Mouse (Mus musculus): Measurements from ENCODE around the gene Klhdc3. TPM values are rescaled to one million over a fixed set of nuclear protein-coding genes. Genes with fewer than 3 reads are reported as not detected.

Gene Klhdc3
- polyA plus RNA-seq, 1 experiment from 2014 or later, result 152 TPM

DNA sequence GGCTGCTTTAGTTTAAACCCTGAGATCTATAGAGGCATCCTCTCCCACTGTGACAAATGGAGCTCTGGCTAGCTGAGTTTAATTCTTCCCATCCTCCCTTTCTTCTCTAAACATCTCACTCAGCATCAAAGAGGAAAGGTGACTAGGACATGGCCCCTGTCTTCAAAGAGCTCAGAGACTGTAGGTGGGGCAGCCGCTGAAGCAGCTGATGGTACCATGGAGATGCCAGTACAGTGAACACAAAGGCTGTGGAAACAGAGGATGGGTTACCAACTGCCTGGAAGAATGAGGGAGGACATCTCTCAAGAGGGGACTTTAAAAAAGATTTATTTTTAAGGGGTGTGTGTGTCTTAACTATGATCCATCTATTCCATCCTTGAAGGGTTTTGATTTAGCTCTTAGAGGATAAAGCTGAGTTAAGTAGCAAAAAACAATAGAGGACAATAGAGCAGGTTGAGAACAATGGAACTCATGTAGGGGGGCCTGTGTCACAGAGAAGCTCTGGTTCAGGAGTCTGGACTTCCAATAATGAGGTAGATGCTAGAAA lies 13.9 kb upstream of the Klhdc3 start:
- Histone ChIP-seq H3K4me1 (peaks cover 14% of the 10 kb centered on the region; the same call in 1 of the 2 replicates), H3K27me3 (ENCODE audit: insufficient read depth, poor library complexity, severe bottlenecking) (no peaks in the 10 kb centered on the region), H3K4me3 (no peak overlapping the region), H3K36me3 (peaks cover 41% of the 10 kb centered on the region), H3K9me3 (no peaks in the 10 kb centered on the region), H3K27ac (no peak overlapping the region)
- no peak for DNase-seq (ENCODE audit: low spot score)
- 95% methylated on average over 1 of the region's 1 CpGs for WGBS

DNA sequence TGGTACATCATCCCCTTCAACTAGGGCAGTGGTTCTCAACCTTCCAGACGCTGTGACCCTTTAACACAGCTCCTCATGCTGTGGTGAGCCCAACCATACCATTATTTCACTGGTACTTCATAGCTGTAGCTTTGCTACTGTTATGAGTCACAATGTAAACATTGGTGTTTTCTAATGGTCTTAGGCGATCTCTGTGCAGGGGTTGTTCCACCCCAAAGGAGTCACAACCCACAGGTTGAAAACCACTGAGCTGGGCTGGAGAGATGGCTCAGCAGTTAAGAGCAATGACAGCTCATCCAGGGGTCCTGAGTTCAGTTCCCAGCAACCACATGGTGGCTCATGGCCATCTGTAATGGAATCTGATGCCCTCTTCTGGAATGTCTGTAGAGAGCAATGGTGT lies 10.7 kb upstream of the Klhdc3 start:
- H3K9me3 ChIP-seq, result no peaks in the 10 kb centered on the region
- no peaks in the 10 kb centered on the region for H3K27me3 ChIP-seq (ENCODE audit: insufficient read depth, poor library complexity, severe bottlenecking)
- 90% methylated on average over 2 of the region's 2 CpGs for WGBS
- no peak for DNase-seq (ENCODE audit: low spot score)
- H3K27ac ChIP-seq, result no peak overlapping the region
- H3K4me3 ChIP-seq, result no peak overlapping the region
- H3K4me1 ChIP-seq, result peaks cover 10% of the 10 kb centered on the region; the same call in 1 of the 2 replicates
- H3K36me3 ChIP-seq, result peaks cover 45% of the 10 kb centered on the region

DNA sequence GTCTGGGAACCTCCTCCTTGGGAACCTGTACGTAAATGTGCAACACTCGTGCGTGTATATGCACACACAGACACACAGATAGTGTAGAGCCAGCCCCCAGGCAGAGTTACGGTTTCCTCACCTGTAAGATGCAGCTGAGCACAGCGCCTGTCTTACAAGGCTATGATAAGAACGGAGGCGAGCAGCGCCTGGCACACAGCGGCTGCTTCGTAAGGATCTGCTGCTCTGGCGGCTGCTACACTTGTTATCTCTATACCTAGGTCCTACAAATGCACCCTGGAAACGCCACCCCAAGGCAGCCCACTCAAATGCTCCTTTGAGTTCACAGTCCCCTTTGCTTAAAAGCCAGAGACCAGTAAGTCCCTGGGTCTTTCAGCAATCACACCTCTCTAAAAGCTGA lies 10.0 kb upstream of the Klhdc3 start:
- Histone ChIP-seq H3K36me3 (peaks cover 47% of the 10 kb centered on the region), H3K9me3 (no peaks in the 10 kb centered on the region), H3K4me1 (peaks cover 6% of the 10 kb centered on the region; the same call in 1 of the 2 replicates), H3K4me3 (no peak overlapping the region), H3K27ac (no peak overlapping the region), H3K27me3 (ENCODE audit: insufficient read depth, poor library complexity, severe bottlenecking) (no peaks in the 10 kb centered on the region)
- 66% methylated on average over 12 of the region's 12 CpGs for WGBS
- no peak for DNase-seq (ENCODE audit: low spot score)

DNA sequence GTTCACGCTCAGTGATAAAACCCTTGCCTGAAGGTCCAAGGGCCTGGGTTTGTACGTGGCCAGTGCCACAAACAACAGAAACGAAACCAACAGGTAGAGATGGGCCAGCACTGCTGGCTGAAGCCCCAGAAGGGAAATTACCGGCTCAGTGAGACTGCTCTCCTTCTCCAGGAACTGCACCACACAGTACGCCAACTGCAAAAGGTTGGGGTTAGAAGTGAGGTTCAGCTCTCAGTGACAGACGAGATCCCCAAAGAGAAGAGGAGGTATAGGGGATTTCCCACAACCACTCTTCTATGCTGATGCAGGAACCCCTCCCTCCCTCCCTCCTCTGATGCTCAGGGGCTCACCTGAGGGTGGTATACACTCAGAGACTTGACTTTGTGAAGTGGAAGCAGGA lies 5.2 kb upstream of the Klhdc3 start:
- H3K4me1 ChIP-seq, result peaks cover 16% of the 10 kb centered on the region
- no peaks in the 10 kb centered on the region for H3K27me3 ChIP-seq (ENCODE audit: insufficient read depth, poor library complexity, severe bottlenecking)
- H3K27ac ChIP-seq, result no peak overlapping the region
- H3K4me3 ChIP-seq, result no peak overlapping the region
- no peaks in the 10 kb centered on the region for H3K9me3 ChIP-seq
- no peak for DNase-seq (ENCODE audit: low spot score)
- WGBS, result 90% methylated on average over 6 of the region's 6 CpGs
- H3K36me3 ChIP-seq, result peaks cover 66% of the 10 kb centered on the region

DNA sequence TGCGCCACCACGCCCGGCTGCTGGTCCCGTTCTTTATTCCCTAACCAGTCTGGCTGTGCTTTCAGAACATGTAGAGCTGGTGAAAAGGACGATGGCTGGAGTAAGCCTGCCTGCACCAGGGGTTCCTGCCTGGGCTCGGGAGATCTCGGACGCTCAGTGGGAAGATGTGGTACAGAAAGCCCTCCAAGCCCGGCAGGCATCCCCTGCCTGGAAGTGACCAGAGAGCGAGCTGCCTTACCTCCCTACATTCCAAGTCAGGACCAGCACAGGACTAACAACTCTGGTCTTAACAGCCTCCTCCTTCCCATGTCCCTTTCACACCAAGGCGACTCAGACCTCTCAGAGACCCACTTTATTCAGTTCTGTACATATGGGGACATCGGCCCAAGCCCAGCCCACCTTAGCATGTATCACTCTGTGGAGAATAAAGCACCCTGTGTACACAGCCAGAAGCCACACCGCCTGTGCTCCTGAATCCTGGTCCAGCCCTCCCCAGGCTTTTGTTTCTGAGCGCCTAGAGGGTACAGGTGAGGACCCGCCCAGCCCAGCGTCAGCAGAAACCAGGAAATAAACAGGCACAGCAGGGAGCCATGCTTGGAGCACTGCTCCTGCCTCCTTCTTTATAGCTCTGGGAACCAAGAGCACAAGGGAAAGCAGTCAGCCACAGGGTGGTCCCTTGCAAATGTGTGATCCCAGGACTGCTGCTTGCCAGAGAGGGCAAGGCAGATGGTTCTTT lies 2.1 kb upstream of the Klhdc3 start:
- WGBS, result 82% methylated on average over 16 of the region's 16 CpGs
- H3K36me3 ChIP-seq, result peaks cover 65% of the 10 kb centered on the region

DNA sequence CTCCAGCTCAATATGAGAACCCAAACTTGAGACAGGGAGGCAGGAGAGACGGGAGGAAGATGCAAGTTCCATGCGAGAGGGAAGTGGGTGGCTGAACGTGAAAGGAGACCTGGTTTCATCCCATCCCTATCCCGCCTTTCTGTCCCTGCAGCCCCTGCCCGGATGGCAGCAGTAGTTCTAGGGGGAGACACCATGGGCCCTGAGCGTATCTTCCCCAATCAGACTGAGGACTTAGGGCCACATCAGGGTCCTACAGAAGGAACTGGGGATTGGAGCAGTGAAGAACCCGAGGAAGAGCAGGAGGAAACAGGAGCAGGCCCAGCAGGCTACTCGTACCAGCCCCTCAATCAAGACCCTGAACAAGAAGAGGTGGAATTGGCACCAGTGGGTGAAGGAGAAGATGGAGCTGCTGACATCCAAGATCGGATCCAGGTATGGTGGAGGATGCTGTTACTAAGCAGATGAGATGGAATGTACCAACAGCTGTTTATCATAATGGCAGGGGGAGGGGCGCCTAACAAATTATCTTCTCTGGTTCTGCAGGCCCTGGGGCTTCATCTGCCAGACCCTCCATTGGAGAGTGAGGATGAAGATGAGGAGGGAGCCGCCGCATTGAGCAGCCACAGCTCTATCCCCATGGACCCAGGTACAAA lies 878 bp upstream of the Klhdc3 start:
- no peaks in the 10 kb centered on the region for H3K27me3 ChIP-seq (ENCODE audit: insufficient read depth, poor library complexity, severe bottlenecking)
- peak overlapping the region; percentile 87 for H3K27ac ChIP-seq
- no peaks in the 10 kb centered on the region for H3K9me3 ChIP-seq
- DNase-seq (ENCODE audit: low spot score), result peak; percentile 74
- WGBS, result 22% methylated on average over 12 of the region's 12 CpGs
- H3K36me3 ChIP-seq, result peaks cover 65% of the 10 kb centered on the region
- H3K4me1 ChIP-seq, result peaks cover 37% of the 10 kb centered on the region
- peak overlapping the region; percentile 78 for H3K4me3 ChIP-seq

More for the DNA sequence above, 2.1 kb upstream of the Klhdc3 start:
- H3K4me1 ChIP-seq, result peaks cover 34% of the 10 kb centered on the region
- no peaks in the 10 kb centered on the region for H3K9me3 ChIP-seq
- H3K27me3 ChIP-seq (ENCODE audit: insufficient read depth, poor library complexity, severe bottlenecking), result no peaks in the 10 kb centered on the region
- no peak overlapping the region for H3K27ac ChIP-seq
- no peak for DNase-seq (ENCODE audit: low spot score)
- H3K4me3 ChIP-seq, result no peak overlapping the region

DNA sequence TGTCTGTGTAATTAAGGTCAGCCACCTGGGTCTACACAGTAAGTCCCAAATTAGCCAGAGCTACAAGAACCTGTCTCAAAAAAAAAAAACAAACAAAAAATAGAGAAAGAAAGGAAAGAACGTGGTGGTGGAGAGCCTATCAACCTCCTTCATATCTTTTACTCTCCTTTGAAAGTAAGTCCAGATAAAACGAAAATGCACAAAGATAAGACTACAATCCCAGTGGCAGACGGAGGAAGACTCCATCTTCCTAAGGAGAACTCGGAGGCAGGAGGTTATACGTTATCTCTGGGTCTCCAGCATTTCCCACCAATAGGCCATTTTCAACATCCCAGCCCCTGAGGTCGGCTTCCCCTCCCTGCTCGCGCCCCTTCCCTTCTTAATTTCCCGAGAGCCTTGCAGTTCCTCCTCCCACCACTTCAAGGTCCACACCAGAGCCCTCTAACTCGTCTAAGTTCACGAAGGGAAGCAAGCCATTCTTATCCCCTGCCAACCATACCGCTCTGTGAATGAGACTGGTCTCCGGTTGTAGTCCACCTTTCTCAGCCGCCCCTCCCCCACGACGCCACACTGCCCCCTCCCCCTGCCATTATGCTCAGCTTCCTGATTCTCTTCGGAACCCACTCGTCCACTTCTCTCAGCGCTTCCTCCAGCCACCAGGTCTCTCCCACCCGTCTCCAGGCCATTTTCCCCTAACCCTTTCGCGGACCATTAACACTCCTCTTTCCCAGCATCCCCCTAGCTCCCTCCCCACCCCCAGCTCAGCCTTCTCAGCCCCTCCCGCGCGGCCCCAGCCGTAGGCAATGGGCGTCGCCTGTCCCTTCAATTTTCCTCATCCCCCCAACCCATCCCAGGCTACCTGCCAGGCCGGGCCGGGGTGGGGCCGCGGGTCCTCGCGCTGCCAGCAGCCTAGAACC lies 613 bp downstream of the Klhdc3 start:
- H3K4me3 ChIP-seq, result peak overlapping the region; percentile 78
- H3K9me3 ChIP-seq, result no peaks in the 10 kb centered on the region
- no peak for DNase-seq (ENCODE audit: low spot score)
- 1% methylated on average over 34 of the region's 34 CpGs for WGBS
- H3K4me1 ChIP-seq, result peaks cover 37% of the 10 kb centered on the region
- peak overlapping the region; percentile 87 for H3K27ac ChIP-seq
- H3K27me3 ChIP-seq (ENCODE audit: insufficient read depth, poor library complexity, severe bottlenecking), result no peaks in the 10 kb centered on the region
- H3K36me3 ChIP-seq, result peaks cover 65% of the 10 kb centered on the region

DNA sequence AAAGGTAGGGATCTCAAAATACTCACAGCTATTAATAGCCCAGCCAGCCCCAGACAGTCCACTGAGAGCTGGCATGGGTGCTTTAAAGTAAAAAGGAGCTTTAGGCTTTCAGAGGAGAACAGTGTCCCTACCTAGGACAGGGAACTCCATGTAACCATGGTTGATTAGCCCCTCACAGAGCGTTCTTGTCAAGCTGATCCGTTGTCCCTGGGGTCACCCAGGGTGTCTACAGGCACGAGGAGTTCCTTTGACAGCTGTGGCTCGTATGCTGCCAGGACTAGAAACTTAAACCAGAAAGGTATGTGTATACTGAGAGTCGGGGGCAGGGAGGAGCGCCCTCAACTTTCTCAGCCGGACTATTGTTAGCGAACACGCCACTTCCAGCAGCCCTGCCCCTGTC lies 1.8 kb downstream of the Klhdc3 start:
- peak overlapping the region; percentile 87 for H3K27ac ChIP-seq

DNA sequence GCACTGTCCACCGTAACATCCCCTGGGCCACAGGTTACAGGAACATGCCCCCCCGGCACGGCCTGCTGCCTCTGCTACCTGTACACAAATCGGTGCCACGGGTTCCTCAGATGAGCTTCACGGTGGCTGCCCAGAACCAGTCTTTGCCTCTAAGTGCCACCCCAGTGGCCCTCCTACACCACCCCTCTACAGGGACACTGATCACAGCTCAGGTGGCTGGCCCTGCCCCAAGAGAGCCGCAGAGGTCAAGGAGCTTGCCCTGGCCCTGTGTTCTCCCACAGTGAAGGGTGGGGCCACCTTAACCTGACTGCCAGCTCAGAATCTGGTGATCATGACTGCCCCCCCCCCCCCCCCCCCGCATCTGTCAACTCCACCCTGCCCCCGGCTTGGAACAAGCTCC lies 2.3 kb downstream of the Klhdc3 start, which contains the start of gene Mea1:
Gene Mea1 (plus strand): TSS at position 378 of the 400 bp plus-strand sequence.
- H3K9me3 ChIP-seq, result no peaks in the 10 kb centered on the region
- no peaks in the 10 kb centered on the region for H3K27me3 ChIP-seq (ENCODE audit: insufficient read depth, poor library complexity, severe bottlenecking)
- H3K27ac ChIP-seq, result peak within 1 kb of the TSS; percentile 87
- WGBS, result 78% methylated on average over 8 of the region's 9 CpGs
- peaks cover 55% of the 10 kb centered on the region for H3K36me3 ChIP-seq
- H3K4me1 ChIP-seq, result peaks cover 40% of the 10 kb centered on the region
- no peak for DNase-seq (ENCODE audit: low spot score)
- H3K4me3 ChIP-seq, result peak within 1 kb of the TSS; percentile 78

More for the DNA sequence above, 1.8 kb downstream of the Klhdc3 start:
- H3K27me3 ChIP-seq (ENCODE audit: insufficient read depth, poor library complexity, severe bottlenecking), result no peaks in the 10 kb centered on the region
- H3K4me1 ChIP-seq, result peaks cover 41% of the 10 kb centered on the region
- 21% methylated on average over 9 of the region's 9 CpGs for WGBS
- peak overlapping the region; percentile 78 for H3K4me3 ChIP-seq
- no peaks in the 10 kb centered on the region for H3K9me3 ChIP-seq
- peaks cover 60% of the 10 kb centered on the region for H3K36me3 ChIP-seq
- peak; percentile 74 for DNase-seq (ENCODE audit: low spot score)

DNA sequence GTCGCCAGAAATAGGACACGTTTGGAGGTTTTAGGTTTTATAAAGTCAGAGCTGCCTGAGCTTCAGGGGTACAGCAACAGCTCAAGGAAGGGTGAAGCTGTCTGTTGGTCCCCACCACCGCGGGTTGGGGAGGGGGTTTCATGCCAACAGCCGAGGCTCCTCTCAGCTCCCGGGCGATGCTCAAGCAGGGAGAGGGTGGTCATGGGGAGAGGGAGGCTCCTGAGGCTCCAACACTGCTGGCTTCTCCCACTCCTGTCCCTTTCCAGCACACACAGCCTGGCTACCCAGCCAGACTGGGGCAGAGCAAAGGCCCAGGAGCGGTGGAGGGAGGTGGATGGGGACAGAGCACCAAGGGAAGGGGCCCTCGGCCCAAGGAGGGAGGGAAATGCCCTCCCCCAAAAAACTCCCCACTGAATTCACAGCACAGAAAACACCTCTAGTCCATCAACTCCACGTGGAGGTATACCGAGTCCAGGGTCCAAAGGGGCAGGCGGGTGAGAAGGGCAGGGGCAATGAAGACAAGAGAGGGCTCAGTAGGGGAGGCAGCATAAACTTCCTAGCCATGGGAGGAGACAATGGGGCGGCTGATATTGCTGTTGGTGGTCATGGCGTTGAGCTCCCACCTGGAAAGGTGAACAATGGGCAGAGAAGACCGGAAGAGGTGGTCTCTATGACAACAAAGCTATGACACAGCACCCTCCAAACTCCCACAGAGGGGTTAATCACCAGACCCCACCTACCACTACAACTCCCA lies 6.0 kb downstream of the Klhdc3 start:
- Histone ChIP-seq H3K36me3 (peaks cover 70% of the 10 kb centered on the region), H3K4me3 (peak overlapping the region; percentile 79)
- DNase-seq (ENCODE audit: low spot score), result no peak

DNA sequence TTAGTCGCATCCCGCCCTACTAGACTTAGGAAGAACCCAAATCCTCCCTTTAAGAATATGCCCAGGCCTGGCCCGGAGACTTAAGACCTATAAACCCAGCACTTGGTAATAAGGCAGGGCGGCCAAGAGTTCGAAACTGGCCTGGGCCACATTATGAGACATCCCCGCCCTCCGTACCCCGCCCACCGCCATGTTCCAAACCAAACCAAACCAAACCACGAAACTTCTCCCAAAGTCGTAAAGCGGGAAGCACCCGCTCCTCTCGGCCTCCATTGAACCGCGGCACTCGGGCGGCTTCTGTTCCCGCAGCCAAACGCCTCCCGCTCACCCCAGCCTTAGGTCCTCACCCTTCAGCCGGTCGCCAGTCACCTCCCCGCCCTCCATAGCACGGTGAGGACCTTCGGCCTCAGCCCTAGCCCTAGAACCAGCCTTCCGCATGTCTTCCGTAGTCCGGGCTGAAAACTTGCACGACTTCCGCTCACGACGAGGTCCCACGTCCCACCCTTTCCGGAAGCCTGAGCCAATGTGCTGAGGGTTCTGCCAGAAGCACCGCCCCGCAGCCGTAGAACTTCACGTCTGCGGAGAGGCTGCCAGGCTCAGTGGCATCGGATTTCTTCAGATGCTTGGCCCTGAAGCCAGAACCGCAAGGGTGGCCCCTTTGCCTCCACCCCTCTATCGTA lies 6.7 kb downstream of the Klhdc3 start, which contains the start of gene Rrp36:
Gene Rrp36 (minus strand): TSS at position 503 of the 680 bp plus-strand sequence.
- H3K27ac ChIP-seq, result peak within 1 kb of the TSS; percentile 85
- H3K27me3 ChIP-seq (ENCODE audit: insufficient read depth, poor library complexity, severe bottlenecking), result no peaks in the 10 kb centered on the region
- no peaks in the 10 kb centered on the region for H3K9me3 ChIP-seq
- WGBS, result under 1% methylated on average over 43 of the region's 43 CpGs
- peaks cover 75% of the 10 kb centered on the region for H3K36me3 ChIP-seq
- DNase-seq (ENCODE audit: low spot score), result peak; percentile 97
- peaks cover 32% of the 10 kb centered on the region for H3K4me1 ChIP-seq
- H3K4me3 ChIP-seq, result peak within 1 kb of the TSS; percentile 79

More for the DNA sequence above, 6.0 kb downstream of the Klhdc3 start:
- Histone ChIP-seq H3K27me3 (ENCODE audit: insufficient read depth, poor library complexity, severe bottlenecking) (no peaks in the 10 kb centered on the region), H3K27ac (peak overlapping the region; percentile 85), H3K4me1 (peaks cover 39% of the 10 kb centered on the region), H3K9me3 (no peaks in the 10 kb centered on the region)
- 22% methylated on average over 15 of the region's 15 CpGs for WGBS
